Mouse (Mus musculus) heart, embryonic 10.5 days (tissue): Measurements from ENCODE around the gene Tfcp2. TPM values are rescaled to one million over a fixed set of nuclear protein-coding genes. Genes with fewer than 3 reads are reported as not detected.
"Not testable (repeated sequence)": the region's sequence is repeated elsewhere in the genome, so short reads cannot be mapped to it uniquely, and the experiment has no call there.

Source experiments
- DNase-seq: peaks from one replicate; pipeline ENCODE4 v3.0.0-alpha.2; 2017; ENCODE audit warnings: low spot score
- H3K27ac ChIP-seq: fragments of 300-500 bp; sonication (generic); 2 replicates; pipeline ENCODE4 v1.5.1; 2016; ENCODE audit warnings: mild to moderate bottlenecking
- H3K27me3 ChIP-seq: fragments of 300-500 bp; sonication (generic); 2 replicates; pipeline ENCODE4 v1.6.1; 2016; ENCODE audit warnings: mild to moderate bottlenecking; ENCODE audit not compliant: poor library complexity, insufficient read depth, severe bottlenecking
- H3K36me3 ChIP-seq: fragments of 300-500 bp; sonication (generic); 2 replicates; pipeline ENCODE4 v1.6.1; 2016; ENCODE audit warnings: mild to moderate bottlenecking, moderate library complexity
- H3K4me1 ChIP-seq: fragments of 300-500 bp; sonication (generic); 2 replicates; pipeline ENCODE4 v1.6.1; 2016; ENCODE audit warnings: mild to moderate bottlenecking
- H3K4me3 ChIP-seq: fragments of 300-500 bp; sonication (generic); 2 replicates; pipeline ENCODE4 v1.5.1; 2016; ENCODE audit warnings: mild to moderate bottlenecking, moderate library complexity
- H3K9me3 ChIP-seq: fragments of 300-500 bp; sonication (generic); 2 replicates; pipeline ENCODE4 v1.6.1; 2016; ENCODE audit warnings: mild to moderate bottlenecking, moderate library complexity
- WGBS: fragments of 180-500 bp; shearing (Covaris S2); methylation state at CpG from one replicate; pipeline ENCODE4 v1.1.7; 2016; 5-methylcytosine and 5-hydroxymethylcytosine counted together
- polyA plus RNA-seq: library from polyadenylated mRNA; unstranded; fragments of >200 nt; fragmentation: Nextera tagmentation; extraction: Ambion mirVana; gene quantifications from 2 replicates; pipeline ENCODE4 v1.2.1, GENCODE M21; 2016

Tfcp2 gene
- polyA plus RNA-seq, 1 experiment from 2014 or later: 22.4 TPM

DNA sequence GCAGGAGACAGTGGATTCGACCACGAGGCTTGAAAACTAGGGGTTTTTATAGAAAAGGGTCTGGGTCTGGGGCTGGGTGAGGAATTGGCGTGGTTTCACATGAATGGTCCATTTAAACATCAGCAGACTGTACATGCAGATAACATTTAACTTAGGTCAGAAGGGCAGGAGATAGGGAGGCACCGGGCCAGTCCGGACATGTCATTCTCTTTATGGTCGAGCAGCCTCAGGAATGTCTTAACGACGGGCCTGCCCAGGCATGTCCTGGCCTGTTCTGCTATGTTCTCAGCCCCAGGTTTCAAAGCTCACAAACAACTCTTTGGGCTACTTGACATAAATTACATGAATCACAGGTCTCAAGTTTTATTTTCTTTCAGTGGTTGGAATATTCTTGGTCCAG is 52.3 kb downstream of the Tfcp2 start:
- DNase-seq, H3K27me3 ChIP-seq, H3K4me3 ChIP-seq, H3K27ac ChIP-seq, H3K9me3 ChIP-seq: not testable (repeated sequence)
- WGBS: 60% methylated on average over 8 of the region's 8 CpGs
- Histone ChIP-seq H3K36me3 (peaks cover 14% of the 10 kb centered on the region; the same call in 1 of the 2 replicates), H3K4me1 (peaks cover 19% of the 10 kb centered on the region)

DNA sequence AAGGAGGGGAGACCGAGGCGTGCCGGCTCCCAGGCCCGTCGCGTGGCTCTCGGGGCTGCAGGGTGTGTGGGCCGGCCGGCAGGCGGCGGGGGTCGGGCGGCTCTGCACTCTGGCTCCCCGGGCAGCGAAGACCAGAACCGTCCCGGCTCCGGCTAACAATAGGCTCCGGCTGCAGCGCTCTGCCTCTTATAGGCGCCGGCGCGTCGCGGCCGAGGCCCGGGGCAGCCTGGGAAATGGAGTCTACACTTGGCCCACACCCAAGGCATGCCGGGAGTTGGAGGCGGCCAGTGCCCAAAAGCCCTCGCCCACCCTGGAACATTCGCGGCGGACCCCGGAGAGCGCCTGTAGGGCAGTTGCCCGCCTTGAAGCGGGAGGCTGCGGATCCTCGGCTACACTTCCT is 56.7 kb downstream of the Tfcp2 start, which contains the start of gene Csrnp2:
Gene Csrnp2 (minus strand): TSS at position 387 of the 400 bp plus-strand sequence.
- DNase-seq: peak; percentile 96
- Histone ChIP-seq H3K27me3 (no peaks in the 10 kb centered on the region), H3K4me3 (peak within 1 kb of the TSS; percentile 75), H3K4me1 (peaks cover 45% of the 10 kb centered on the region), H3K27ac (peak within 1 kb of the TSS; percentile 93), H3K9me3 (no peaks in the 10 kb centered on the region), H3K36me3 (no peaks in the 10 kb centered on the region)
- WGBS: under 1% methylated on average over 40 of the region's 40 CpGs

DNA sequence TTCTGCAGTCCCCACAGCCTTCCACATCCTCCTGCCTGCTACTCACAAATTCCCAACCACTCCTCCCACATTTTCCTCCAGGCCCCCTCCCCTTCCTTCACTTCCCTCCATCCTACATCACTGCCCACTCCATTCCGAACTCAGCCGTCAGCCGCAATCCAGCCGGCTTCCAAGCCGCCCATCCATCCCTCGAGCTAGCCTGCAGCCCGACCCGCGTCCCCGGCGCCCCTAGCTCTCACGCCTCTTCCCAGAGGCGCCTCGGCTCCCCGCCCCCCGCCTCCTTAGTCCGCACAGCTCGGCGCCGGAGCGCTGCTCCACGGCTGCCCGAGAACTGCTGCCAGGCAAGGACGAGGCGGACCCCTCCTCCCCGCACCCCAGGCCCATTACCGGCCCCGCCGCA is 57.2 kb downstream of the Tfcp2 start:
- peaks cover 50% of the 10 kb centered on the region for H3K4me1 ChIP-seq
- no peak for DNase-seq
- no peaks in the 10 kb centered on the region for H3K9me3 ChIP-seq
- H3K36me3 ChIP-seq: no peaks in the 10 kb centered on the region
- peak overlapping the region; percentile 75 for H3K4me3 ChIP-seq
- peak overlapping the region; percentile 93 for H3K27ac ChIP-seq
- WGBS: under 1% methylated on average over 29 of the region's 29 CpGs
- no peaks in the 10 kb centered on the region for H3K27me3 ChIP-seq

DNA sequence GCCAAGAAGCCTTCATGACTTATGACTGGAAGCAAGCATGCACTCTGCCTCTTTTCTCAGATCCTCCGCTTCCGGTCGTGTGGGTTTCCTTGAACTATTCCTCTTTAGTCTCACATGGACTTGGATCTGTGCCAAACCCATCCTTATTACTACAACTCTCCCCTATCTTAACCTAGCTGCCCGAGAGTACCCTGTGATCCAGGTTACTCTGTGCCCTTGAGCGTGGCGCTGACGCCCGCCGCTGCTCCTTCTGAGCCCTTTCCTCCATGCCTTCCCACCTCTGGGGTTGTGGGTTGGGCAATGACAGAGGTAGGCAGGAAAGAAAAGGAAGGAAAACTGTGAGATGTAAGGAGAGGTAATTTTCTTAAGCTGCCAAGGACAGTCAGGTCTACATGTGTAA is 59.8 kb downstream of the Tfcp2 start:
- H3K36me3 ChIP-seq: peaks cover 23% of the 10 kb centered on the region
- peaks cover 73% of the 10 kb centered on the region for H3K4me1 ChIP-seq
- DNase-seq: no peak
- H3K9me3 ChIP-seq: no peaks in the 10 kb centered on the region
- no peak overlapping the region for H3K27ac ChIP-seq
- WGBS: 77% methylated on average over 9 of the region's 9 CpGs
- no peak overlapping the region for H3K4me3 ChIP-seq
- H3K27me3 ChIP-seq: no peaks in the 10 kb centered on the region

DNA sequence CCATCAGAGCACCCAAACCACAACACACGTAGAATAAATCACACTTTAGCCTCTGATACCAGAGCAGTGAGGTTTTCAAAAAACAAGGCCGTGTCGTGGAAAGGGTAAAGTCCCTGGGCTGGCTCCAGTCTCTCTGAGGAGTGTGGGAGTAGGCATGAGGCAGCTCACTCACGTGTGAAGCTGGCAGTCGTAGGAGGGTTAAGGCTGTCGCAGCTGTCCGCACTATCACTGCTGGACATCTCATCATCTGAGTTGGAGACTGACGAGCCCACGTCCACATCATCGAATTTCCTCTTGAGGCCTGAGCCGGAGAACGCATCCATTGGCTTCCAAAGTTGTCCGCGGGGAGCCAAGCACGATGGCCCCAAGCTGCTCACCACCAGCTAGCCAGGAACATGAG is 62.5 kb downstream of the Tfcp2 start:
- WGBS: 78% methylated on average over 15 of the region's 15 CpGs
- Histone ChIP-seq H3K27ac (no peak overlapping the region), H3K9me3 (no peaks in the 10 kb centered on the region)

DNA sequence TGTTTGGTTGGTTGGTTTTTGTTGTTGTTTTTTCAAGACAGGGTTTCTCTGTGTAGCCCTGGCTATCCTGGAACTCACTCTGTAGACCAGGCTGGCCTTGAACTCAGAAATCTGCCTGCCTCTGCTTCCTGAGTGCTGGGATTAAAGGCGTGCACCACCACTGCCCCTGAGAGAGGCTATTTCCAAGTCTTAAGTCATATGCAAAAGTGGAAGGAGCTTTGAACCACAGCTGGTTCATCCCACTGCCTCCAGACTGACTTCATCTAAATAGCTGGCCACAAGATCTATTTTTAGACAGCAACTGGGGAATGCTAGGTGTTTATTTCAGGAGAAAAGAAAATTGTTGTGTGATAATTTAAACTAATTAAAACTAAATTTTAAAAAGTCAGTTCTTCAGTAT is 63.5 kb downstream of the Tfcp2 start:
- not testable (repeated sequence) for H3K27ac ChIP-seq, H3K27me3 ChIP-seq, DNase-seq, H3K4me3 ChIP-seq, H3K9me3 ChIP-seq
- Histone ChIP-seq H3K36me3 (peaks cover 59% of the 10 kb centered on the region), H3K4me1 (peaks cover 65% of the 10 kb centered on the region)
- 81% methylated on average over 1 of the region's 1 CpGs for WGBS

More for the DNA sequence above, 62.5 kb downstream of the Tfcp2 start:
- H3K4me3 ChIP-seq: no peak overlapping the region
- DNase-seq: no peak
- H3K4me1 ChIP-seq: peaks cover 75% of the 10 kb centered on the region
- H3K27me3 ChIP-seq: no peaks in the 10 kb centered on the region
- peaks cover 49% of the 10 kb centered on the region for H3K36me3 ChIP-seq

DNA sequence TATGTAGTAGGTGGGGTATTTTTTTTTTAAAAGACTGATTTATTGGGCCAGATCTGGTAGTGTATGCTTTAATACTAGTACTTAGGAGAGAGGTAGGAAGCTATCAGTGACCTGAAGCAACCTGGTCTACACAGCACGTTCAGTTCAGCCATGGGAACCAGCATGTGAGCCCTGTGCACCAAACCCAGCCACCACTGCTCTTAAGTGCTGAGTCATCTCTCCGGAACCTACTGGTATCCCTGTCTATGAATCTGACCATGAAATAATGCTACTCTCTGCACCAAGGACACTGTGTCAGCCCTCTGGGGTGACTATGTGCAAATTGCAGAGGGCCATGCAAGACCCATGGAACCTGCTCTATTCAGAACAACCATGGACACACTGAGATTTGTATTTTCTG is 64.8 kb downstream of the Tfcp2 start:
- WGBS: 79% methylated on average over 2 of the region's 2 CpGs
- Histone ChIP-seq H3K27ac (0 out of 2 replicates have a peak overlapping the region, but pooled peaks have one; percentile 19), H3K36me3 (peaks cover 71% of the 10 kb centered on the region), H3K27me3 (no peaks in the 10 kb centered on the region), H3K4me1 (peaks cover 58% of the 10 kb centered on the region), H3K4me3 (no peak overlapping the region), H3K9me3 (no peaks in the 10 kb centered on the region)
- no peak for DNase-seq

DNA sequence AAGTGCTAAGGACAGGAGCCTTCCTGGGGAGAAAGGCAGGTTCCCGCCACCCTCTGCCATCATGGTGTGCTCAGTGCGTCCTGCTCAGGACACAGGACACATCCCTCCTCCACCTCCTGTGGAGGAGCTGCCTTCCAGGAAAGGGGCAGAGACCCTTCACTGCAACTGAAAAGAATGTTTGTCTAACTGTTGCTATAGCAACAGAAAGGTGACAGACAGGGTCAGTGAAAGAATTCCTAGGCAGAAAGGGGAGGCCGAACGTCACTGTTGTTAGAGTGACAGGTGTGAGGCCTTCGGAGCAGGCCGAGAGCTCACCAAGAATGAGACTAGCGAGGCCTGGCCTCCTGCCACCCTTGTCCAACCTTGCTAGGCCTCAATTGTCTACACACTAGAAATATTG is 65.4 kb downstream of the Tfcp2 start:
- DNase-seq: no peak
- 48% methylated on average over 7 of the region's 7 CpGs for WGBS
- Histone ChIP-seq H3K27me3 (no peaks in the 10 kb centered on the region), H3K9me3 (no peaks in the 10 kb centered on the region), H3K4me3 (no peak overlapping the region), H3K4me1 (peaks cover 54% of the 10 kb centered on the region), H3K27ac (0 out of 2 replicates have a peak overlapping the region, but pooled peaks have one; percentile 19), H3K36me3 (peaks cover 77% of the 10 kb centered on the region)

DNA sequence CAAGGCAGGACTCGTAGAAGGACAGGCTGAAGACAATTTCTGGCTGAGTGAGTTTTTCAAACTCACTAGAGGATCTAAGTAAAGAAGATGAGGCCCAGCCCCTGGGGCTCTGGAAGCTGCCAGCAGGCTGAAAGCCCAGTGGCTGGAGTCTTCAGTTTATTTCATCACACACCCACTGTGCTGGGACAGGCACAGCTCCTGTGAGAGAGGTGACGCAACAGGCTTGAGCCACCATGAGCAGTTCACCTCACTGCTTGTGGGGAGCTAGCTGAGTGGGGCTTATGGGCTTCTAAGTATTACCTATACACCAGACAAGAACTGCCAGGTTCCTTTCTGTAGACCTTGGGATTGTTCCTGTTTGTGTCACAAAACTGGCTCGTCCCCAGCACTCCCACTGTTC is 66.2 kb downstream of the Tfcp2 start:
- 87% methylated on average over 3 of the region's 3 CpGs for WGBS
- Histone ChIP-seq H3K4me3 (no peak overlapping the region), H3K36me3 (peaks cover 86% of the 10 kb centered on the region), H3K4me1 (peaks cover 47% of the 10 kb centered on the region), H3K27ac (no peak overlapping the region), H3K9me3 (no peaks in the 10 kb centered on the region), H3K27me3 (no peaks in the 10 kb centered on the region)
- no peak for DNase-seq

DNA sequence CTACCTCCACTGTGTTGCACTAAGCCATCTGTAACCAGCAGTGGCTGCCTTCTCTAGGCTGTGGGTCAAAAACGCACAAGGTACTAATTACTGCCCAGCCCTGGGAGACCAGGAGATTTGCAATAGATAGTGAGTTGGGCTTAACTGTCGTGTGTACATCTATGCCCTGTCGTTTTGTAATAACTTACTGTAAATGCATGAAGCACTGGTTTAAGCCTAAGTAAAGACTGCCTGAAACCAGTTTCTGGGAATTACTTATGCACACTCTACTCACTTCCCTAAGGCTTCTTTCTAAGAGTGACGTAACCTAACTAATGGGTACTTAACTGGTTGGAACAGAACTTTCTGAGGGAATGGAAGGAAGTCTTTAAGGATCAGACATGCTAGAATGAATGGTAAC is 72.9 kb downstream of the Tfcp2 start:
- no peak for DNase-seq
- Histone ChIP-seq H3K27ac (no peak overlapping the region), H3K4me3 (no peak overlapping the region), H3K9me3 (no peaks in the 10 kb centered on the region), H3K27me3 (no peaks in the 10 kb centered on the region), H3K36me3 (peaks cover 95% of the 10 kb centered on the region), H3K4me1 (no peaks in the 10 kb centered on the region)
- 84% methylated on average over 4 of the region's 4 CpGs for WGBS

DNA sequence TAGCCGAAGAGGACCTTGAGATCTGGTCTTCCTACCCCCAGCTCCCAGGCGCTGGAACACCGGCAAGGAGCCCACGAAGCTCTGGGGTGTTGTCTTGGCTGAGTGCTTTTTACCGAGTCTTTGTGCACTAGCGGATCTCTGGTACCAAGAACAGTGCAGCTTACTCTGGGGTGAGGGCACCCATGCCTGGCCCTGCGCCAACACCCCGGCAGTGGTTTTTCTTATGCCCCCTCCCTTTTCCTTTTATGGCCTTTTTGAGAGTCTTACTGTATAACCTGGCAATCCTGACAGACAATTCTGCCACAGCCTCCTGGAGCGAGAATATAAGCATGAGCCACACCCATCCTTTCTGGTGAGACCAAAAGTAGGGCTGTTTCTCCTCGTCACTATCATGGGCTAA is 73.5 kb downstream of the Tfcp2 start:
- 86% methylated on average over 10 of the region's 10 CpGs for WGBS
- no peaks in the 10 kb centered on the region for H3K27me3 ChIP-seq
- no peaks in the 10 kb centered on the region for H3K9me3 ChIP-seq
- peaks cover 95% of the 10 kb centered on the region for H3K36me3 ChIP-seq
- DNase-seq: no peak
- H3K27ac ChIP-seq: no peak overlapping the region
- no peak overlapping the region for H3K4me3 ChIP-seq
- no peaks in the 10 kb centered on the region for H3K4me1 ChIP-seq

DNA sequence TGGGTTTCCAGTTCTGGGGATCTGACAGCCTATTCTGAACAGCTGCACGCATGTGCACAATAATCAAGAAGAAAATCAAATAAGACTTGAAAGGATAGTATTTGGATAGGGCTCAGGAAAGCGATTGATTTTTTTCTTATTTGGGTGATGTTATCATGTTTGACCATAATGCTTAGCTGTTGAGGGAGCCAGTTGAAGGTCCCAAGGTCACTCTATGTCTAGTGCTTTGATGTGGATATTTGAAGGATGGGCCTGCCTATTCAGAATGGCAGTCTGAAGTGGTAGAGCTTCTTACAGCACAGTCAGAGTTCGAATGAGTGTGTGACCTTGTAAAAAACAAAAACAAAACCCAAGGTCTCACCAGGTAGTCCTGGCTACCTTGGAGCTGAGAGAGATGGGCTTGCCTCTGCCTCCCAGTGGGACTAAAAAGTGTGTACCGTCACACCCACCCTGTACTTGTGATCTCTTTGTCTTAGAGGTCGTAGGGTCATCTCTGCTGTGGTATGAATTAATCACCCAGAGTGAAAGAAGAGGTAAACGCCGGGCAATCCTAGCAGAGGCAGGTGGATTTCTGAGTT is 77.8 kb downstream of the Tfcp2 start:
- Histone ChIP-seq H3K36me3 (peaks cover 82% of the 10 kb centered on the region), H3K4me1 (peaks cover 13% of the 10 kb centered on the region), H3K4me3 (no peak overlapping the region), H3K27ac (no peak overlapping the region), H3K27me3 (no peaks in the 10 kb centered on the region), H3K9me3 (no peaks in the 10 kb centered on the region)
- no peak for DNase-seq
- 77% methylated on average over 7 of the region's 7 CpGs for WGBS

DNA sequence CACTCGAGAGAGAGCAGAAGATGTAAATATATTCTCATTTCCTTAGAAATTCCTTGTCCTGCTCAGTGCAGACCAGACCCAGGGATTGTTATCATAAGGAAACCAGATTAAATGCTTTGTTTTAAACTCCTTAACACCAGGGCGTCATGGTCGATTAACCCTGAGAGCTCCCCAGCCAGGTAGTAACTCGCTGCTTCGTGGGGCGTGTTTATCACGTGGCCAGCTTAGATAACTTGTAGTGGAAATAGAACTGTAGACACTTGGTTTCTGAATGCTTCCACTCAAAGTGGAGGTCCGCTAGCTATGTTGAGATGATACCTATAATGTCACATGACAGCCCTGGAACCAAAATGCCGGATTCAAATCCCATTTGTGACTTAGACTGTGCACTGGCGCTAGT is 81.8 kb downstream of the Tfcp2 start:
- H3K27me3 ChIP-seq: no peaks in the 10 kb centered on the region
- H3K27ac ChIP-seq: no peak overlapping the region
- peaks cover 21% of the 10 kb centered on the region for H3K4me1 ChIP-seq
- no peak for DNase-seq
- peak overlapping the region; percentile 76 for H3K4me3 ChIP-seq
- 49% methylated on average over 10 of the region's 10 CpGs for WGBS
- no peaks in the 10 kb centered on the region for H3K9me3 ChIP-seq
- peaks cover 44% of the 10 kb centered on the region for H3K36me3 ChIP-seq

DNA sequence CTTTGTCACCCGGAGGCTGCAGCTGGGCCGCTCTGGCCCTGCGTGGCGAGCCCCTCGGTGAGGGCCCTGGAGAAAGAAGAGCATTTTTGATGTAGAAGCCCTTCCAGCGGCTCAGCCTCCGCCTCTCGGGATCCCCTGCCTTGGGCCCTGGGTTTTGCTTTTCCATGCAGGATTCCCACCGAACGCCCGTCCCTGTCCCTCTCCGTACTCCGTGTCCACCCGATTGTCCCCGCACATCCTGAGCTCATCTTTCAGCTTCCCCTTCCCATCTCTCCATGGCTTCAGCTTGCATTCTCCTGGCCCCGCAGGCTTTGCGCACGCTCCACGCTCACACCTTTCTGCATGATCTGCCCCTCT is 82.6 kb downstream of the Tfcp2 start:
- no peak for DNase-seq
- H3K27me3 ChIP-seq: no peaks in the 10 kb centered on the region
- peak overlapping the region; percentile 97 for H3K27ac ChIP-seq
- H3K4me3 ChIP-seq: peak overlapping the region; percentile 76
- under 1% methylated on average over 19 of the region's 19 CpGs for WGBS
- no peaks in the 10 kb centered on the region for H3K9me3 ChIP-seq
- peaks cover 35% of the 10 kb centered on the region for H3K36me3 ChIP-seq
- H3K4me1 ChIP-seq: peaks cover 21% of the 10 kb centered on the region
